Mouse (Mus musculus): ENCODE results near the gene Agpat4. TPM values are rescaled to one million over a fixed set of nuclear protein-coding genes. Genes with fewer than 3 reads are reported as not detected.

The Agpat4 gene
- polyA plus RNA-seq, 1 experiment from 2014 or later = 26.5 TPM

DNA sequence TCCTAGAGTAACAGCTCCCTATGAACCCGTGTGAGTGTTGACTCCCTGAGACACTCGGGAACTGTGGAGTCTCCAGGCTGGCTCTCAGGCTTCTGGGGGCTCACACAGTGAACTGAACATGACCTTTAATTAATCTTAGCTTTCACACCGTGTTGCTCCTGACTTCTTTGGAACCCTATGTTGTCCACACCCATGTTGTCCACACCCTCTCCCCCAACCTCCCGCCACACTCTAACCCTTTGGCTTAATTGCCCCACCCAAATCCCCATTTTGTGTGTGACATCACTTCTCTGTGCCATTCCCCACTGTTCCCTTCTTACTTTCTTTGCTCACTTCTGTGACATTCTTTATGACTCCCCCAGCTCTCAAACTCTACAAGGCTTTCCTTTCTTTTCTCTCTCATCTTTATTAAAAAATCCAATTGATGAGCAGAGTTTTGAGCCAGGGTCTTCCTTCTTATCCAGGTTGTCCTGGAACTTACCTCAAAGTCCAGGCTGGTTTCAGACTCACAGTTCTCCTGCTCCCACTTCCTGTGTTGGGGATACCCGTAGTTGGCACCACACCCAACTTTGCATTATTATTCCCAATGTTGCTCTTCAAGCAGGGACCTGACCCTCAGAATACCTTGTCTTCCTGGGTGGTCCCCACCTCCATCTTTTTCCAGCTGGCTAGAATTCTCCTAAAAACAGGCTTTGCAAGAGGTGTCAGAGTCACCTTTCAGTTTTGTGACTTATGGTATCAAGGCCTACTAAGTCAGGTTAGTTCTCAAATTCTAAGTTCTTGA lies 64.4 kb downstream of the Agpat4 start:
- H3K4me2 ChIP-seq (replicated peaks; ENCODE audit: low read depth, low read length) = no peak overlapping the region
- 66% methylated on average over 5 of the region's 5 CpGs for WGBS
- no peaks in the 10 kb centered on the region for H3K27me3 ChIP-seq (ENCODE audit: control insufficient read depth, insufficient read depth, low read length)

DNA sequence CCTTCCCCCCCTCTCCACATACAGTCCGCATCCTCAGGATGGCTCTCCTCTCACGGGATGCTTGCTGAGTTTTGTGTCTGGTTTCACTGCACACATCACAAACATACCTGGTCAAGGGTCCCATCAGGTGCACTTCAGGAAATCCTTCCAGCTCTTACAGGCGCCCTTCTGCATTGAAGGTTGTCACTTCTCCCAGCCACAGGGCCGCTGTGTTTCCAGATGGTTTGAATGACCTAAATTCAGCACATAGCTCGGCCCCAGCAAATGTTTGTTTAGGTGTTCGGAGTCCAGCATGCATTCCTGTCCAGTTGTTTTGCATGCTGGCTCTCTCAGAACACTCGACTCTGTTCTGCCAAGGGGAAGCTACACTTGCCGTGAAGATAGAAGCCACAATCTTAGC lies 65.8 kb downstream of the Agpat4 start:
- Histone ChIP-seq H3K36me3 (ENCODE audit: control insufficient read depth, insufficient read depth, low read length) (no peaks in the 10 kb centered on the region), H3K4me2 (replicated peaks; ENCODE audit: low read depth, low read length) (no peak overlapping the region), H3K4me1 (ENCODE audit: control insufficient read depth, insufficient read depth, low read length) (peaks cover 5% of the 10 kb centered on the region; the same call in 1 of the 2 replicates), H3K4me3 (ENCODE audit: low read length) (no peak overlapping the region), H3K27ac (ENCODE audit: low read depth, low read length) (no peak overlapping the region), H3K27me3 (ENCODE audit: control insufficient read depth, insufficient read depth, low read length) (no peaks in the 10 kb centered on the region), H3K9me3 (ENCODE audit: control insufficient read depth, low read length) (no peaks in the 10 kb centered on the region), H3K9ac (ENCODE audit: low read depth, low read length) (no peak overlapping the region)
- no peak for ATAC-seq (ENCODE audit: low FRiP score, low TSS enrichment)
- 71% methylated on average over 8 of the region's 8 CpGs for WGBS

More for the DNA sequence above, 64.4 kb downstream of the Agpat4 start:
- H3K36me3 ChIP-seq (ENCODE audit: control insufficient read depth, insufficient read depth, low read length) = no peaks in the 10 kb centered on the region
- H3K9ac ChIP-seq (ENCODE audit: low read depth, low read length) = no peak overlapping the region
- no peak for ATAC-seq (ENCODE audit: low FRiP score, low TSS enrichment)
- H3K9me3 ChIP-seq (ENCODE audit: control insufficient read depth, low read length) = no peaks in the 10 kb centered on the region
- peaks cover 8% of the 10 kb centered on the region; the same call in 1 of the 2 replicates for H3K4me1 ChIP-seq (ENCODE audit: control insufficient read depth, insufficient read depth, low read length)
- H3K27ac ChIP-seq (ENCODE audit: low read depth, low read length) = no peak overlapping the region
- no peak overlapping the region for H3K4me3 ChIP-seq (ENCODE audit: low read length)

DNA sequence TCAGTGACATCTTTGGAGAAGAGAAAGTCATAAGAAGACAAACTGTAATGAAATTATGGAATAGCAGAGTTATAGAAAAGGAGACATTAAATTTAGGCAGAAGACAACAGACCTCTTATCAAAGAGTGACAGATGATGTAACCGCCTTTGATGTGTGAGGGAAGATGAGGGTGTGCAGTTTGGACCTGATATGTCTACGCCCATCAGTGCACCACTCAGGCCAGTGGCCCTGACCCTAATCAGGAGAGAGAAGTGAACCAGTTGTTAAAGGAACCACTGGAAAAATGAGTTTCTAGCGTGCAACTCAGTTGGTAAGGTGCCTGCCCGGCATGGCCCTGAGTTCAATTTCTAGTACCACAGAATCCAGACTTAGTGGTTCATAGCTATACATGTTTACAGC lies 67.4 kb downstream of the Agpat4 start:
- H3K4me2 ChIP-seq (replicated peaks; ENCODE audit: low read depth, low read length) = no peak overlapping the region
- ATAC-seq (ENCODE audit: low FRiP score, low TSS enrichment) = no peak
- no peak overlapping the region for H3K4me3 ChIP-seq (ENCODE audit: low read length)
- no peak overlapping the region for H3K9ac ChIP-seq (ENCODE audit: low read depth, low read length)
- H3K27ac ChIP-seq (ENCODE audit: low read depth, low read length) = no peak overlapping the region
- H3K9me3 ChIP-seq (ENCODE audit: control insufficient read depth, low read length) = no peaks in the 10 kb centered on the region
- H3K27me3 ChIP-seq (ENCODE audit: control insufficient read depth, insufficient read depth, low read length) = no peaks in the 10 kb centered on the region
- H3K4me1 ChIP-seq (ENCODE audit: control insufficient read depth, insufficient read depth, low read length) = peaks cover 5% of the 10 kb centered on the region; the same call in 1 of the 2 replicates
- WGBS = 93% methylated on average over 4 of the region's 4 CpGs
- no peaks in the 10 kb centered on the region for H3K36me3 ChIP-seq (ENCODE audit: control insufficient read depth, insufficient read depth, low read length)

DNA sequence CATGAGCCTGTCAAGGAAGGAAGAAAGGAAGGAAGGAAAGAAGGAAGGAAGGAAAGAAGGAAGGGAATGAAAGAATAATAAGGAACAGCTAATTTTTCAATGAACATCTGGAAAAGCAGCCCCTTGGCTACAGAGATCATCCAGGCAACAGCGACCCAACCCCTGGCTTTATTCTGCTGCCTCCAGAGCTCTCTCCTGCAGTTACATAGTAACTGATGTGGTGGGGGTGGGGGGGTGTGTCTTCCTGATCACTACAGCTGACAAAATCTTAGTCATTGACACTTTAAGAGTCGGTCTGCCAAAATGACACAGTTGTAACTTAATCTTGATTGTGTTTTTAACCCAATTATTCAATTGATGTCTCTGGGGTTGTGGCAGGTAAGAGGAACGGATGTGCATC lies 67.8 kb downstream of the Agpat4 start:
- H3K9ac ChIP-seq (ENCODE audit: low read depth, low read length) = no peak overlapping the region
- no peak overlapping the region for H3K4me2 ChIP-seq (replicated peaks; ENCODE audit: low read depth, low read length)
- H3K4me1 ChIP-seq (ENCODE audit: control insufficient read depth, insufficient read depth, low read length) = peaks cover 5% of the 10 kb centered on the region; the same call in 1 of the 2 replicates
- H3K36me3 ChIP-seq (ENCODE audit: control insufficient read depth, insufficient read depth, low read length) = no peaks in the 10 kb centered on the region
- H3K9me3 ChIP-seq (ENCODE audit: control insufficient read depth, low read length) = no peaks in the 10 kb centered on the region
- no peak overlapping the region for H3K4me3 ChIP-seq (ENCODE audit: low read length)
- ATAC-seq (ENCODE audit: low FRiP score, low TSS enrichment) = no peak
- H3K27ac ChIP-seq (ENCODE audit: low read depth, low read length) = no peak overlapping the region
- 69% methylated on average over 3 of the region's 3 CpGs for WGBS
- H3K27me3 ChIP-seq (ENCODE audit: control insufficient read depth, insufficient read depth, low read length) = no peaks in the 10 kb centered on the region

DNA sequence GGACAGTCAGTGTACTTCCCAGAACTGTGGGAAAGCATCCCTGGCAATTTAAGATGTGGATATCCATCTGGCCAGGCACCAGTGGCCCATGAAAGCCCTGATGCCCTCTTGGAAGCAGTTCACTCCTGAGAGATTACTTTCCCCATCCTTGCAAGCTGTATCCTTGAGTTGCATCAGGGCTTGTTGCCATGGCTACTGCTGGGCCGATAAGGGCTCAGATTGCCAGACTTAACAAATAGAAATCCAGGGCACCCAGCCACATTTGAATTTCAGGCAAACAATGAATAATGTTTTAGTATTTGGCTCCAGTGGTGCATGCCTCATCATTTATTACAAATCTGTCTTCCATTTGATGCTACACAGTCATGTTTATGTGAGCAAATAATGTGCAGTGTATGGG lies 69.3 kb downstream of the Agpat4 start:
- H3K27me3 ChIP-seq (ENCODE audit: control insufficient read depth, insufficient read depth, low read length) = no peaks in the 10 kb centered on the region
- no peaks in the 10 kb centered on the region for H3K36me3 ChIP-seq (ENCODE audit: control insufficient read depth, insufficient read depth, low read length)
- ATAC-seq (ENCODE audit: low FRiP score, low TSS enrichment) = no peak
- WGBS = 50% methylated on average over 1 of the region's 1 CpGs
- H3K9me3 ChIP-seq (ENCODE audit: control insufficient read depth, low read length) = no peaks in the 10 kb centered on the region
- H3K4me1 ChIP-seq (ENCODE audit: control insufficient read depth, insufficient read depth, low read length) = peaks cover 5% of the 10 kb centered on the region; the same call in 1 of the 2 replicates
- H3K9ac ChIP-seq (ENCODE audit: low read depth, low read length) = no peak overlapping the region
- no peak overlapping the region for H3K27ac ChIP-seq (ENCODE audit: low read depth, low read length)
- H3K4me3 ChIP-seq (ENCODE audit: low read length) = no peak overlapping the region
- no peak overlapping the region for H3K4me2 ChIP-seq (replicated peaks; ENCODE audit: low read depth, low read length)

DNA sequence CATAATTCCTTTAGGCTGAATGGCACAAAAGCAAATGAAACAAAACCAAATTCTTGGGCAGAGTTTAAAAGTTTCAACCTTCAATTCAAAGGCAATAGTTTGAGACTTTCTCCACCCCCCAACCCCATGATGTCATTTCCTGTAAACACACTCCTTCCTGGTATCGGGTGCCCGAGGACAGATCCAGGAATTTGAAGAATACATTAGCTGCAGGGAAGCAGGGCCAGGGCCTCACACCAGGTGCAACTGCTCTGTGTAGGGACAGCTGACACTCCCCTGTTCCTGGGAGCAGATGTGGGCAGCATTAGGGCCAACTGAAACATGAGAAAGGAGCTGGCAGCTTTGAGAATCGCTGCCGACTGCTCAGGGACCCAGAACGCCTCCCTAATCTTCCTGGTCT lies 76.6 kb downstream of the Agpat4 start:
- ATAC-seq (ENCODE audit: low FRiP score, low TSS enrichment) = peak; percentile 85
- Histone ChIP-seq H3K27ac (ENCODE audit: low read depth, low read length) (peak overlapping the region; percentile 86), H3K4me1 (ENCODE audit: control insufficient read depth, insufficient read depth, low read length) (peaks cover 21% of the 10 kb centered on the region), H3K27me3 (ENCODE audit: control insufficient read depth, insufficient read depth, low read length) (no peaks in the 10 kb centered on the region), H3K4me3 (ENCODE audit: low read length) (no peak overlapping the region), H3K9ac (ENCODE audit: low read depth, low read length) (no peak overlapping the region), H3K4me2 (replicated peaks; ENCODE audit: low read depth, low read length) (peak overlapping the region; percentile 30), H3K36me3 (ENCODE audit: control insufficient read depth, insufficient read depth, low read length) (no peaks in the 10 kb centered on the region), H3K9me3 (ENCODE audit: control insufficient read depth, low read length) (no peaks in the 10 kb centered on the region)
- 9% methylated on average over 5 of the region's 5 CpGs for WGBS

DNA sequence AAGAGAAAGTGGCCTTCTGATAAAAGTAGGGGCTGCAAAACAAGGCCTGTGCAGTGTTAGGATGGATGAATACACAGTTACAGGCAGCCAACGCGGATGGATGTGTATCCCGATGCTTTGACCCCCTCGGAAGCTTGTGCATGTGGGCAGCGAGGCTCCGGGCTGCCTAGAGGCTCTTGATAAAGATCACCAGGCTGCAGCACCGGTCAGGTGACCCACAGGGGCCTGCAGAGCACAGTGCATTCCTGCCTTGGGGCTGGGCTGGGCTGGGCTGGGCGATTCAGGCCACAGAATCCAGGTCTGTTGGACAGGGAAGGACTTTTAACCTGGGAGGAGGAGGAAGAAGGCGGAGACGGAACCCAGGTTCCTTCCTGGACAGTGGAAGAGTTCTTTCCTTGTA lies 77.1 kb downstream of the Agpat4 start:
- no peaks in the 10 kb centered on the region for H3K36me3 ChIP-seq (ENCODE audit: control insufficient read depth, insufficient read depth, low read length)
- H3K4me3 ChIP-seq (ENCODE audit: low read length) = no peak overlapping the region
- peak overlapping the region; percentile 86 for H3K27ac ChIP-seq (ENCODE audit: low read depth, low read length)
- no peak overlapping the region for H3K9ac ChIP-seq (ENCODE audit: low read depth, low read length)
- peaks cover 21% of the 10 kb centered on the region for H3K4me1 ChIP-seq (ENCODE audit: control insufficient read depth, insufficient read depth, low read length)
- no peaks in the 10 kb centered on the region for H3K27me3 ChIP-seq (ENCODE audit: control insufficient read depth, insufficient read depth, low read length)
- 34% methylated on average over 10 of the region's 10 CpGs for WGBS
- no peaks in the 10 kb centered on the region for H3K9me3 ChIP-seq (ENCODE audit: control insufficient read depth, low read length)
- ATAC-seq (ENCODE audit: low FRiP score, low TSS enrichment) = peak; percentile 77; the same call in 1 of the 2 replicates
- H3K4me2 ChIP-seq (replicated peaks; ENCODE audit: low read depth, low read length) = peak overlapping the region; percentile 30

DNA sequence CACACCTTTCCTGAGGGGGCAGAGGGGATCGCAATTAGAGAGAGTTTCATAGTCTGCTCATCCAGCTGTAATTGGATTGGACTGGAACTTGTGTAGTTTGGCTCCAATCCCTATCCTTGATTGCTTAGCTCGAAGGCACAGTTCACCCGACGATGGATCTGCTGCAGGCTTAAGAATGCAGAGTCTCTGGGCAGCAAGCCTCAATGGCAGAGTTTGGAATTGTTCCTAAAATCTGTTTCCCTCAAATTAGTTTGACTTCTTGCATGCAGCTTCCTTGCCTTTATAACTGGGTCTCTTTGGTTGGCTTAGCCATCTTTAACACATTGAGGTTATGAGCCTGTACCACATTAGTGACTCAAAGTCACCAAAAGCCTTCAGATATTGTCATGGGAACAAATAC lies 81.4 kb downstream of the Agpat4 start:
- H3K36me3 ChIP-seq (ENCODE audit: control insufficient read depth, insufficient read depth, low read length) = no peaks in the 10 kb centered on the region
- H3K4me3 ChIP-seq (ENCODE audit: low read length) = no peak overlapping the region
- H3K4me2 ChIP-seq (replicated peaks; ENCODE audit: low read depth, low read length) = no peak overlapping the region
- WGBS = 85% methylated on average over 4 of the region's 4 CpGs
- no peaks in the 10 kb centered on the region for H3K27me3 ChIP-seq (ENCODE audit: control insufficient read depth, insufficient read depth, low read length)
- peaks cover 16% of the 10 kb centered on the region; the same call in 1 of the 2 replicates for H3K4me1 ChIP-seq (ENCODE audit: control insufficient read depth, insufficient read depth, low read length)
- no peak overlapping the region for H3K9ac ChIP-seq (ENCODE audit: low read depth, low read length)
- H3K9me3 ChIP-seq (ENCODE audit: control insufficient read depth, low read length) = no peaks in the 10 kb centered on the region
- H3K27ac ChIP-seq (ENCODE audit: low read depth, low read length) = no peak overlapping the region
- ATAC-seq (ENCODE audit: low FRiP score, low TSS enrichment) = no peak

DNA sequence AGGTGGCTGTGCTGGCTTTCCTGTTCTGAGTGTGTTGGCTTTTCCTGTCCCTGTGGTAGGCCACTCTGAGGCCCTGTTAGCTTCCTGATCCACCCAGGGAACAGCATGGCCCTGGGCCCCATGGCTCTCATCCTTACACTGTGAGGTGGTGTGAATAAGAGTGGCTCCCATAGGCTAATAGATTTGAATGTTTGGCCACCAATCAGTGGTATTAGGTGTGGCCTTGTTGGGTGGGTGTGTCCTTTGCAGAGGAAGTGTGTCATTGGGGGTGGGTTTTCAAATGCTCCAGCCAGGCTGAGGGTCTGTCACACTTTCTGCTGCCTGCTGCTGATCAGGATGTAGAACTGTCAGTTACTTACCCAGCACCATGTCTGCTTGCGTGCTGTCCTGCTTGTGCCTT lies 82.6 kb downstream of the Agpat4 start:
- Histone ChIP-seq H3K4me1 (ENCODE audit: control insufficient read depth, insufficient read depth, low read length) (peaks cover 18% of the 10 kb centered on the region), H3K4me3 (ENCODE audit: low read length) (no peak overlapping the region), H3K9me3 (ENCODE audit: control insufficient read depth, low read length) (no peaks in the 10 kb centered on the region), H3K4me2 (replicated peaks; ENCODE audit: low read depth, low read length) (no peak overlapping the region), H3K9ac (ENCODE audit: low read depth, low read length) (no peak overlapping the region), H3K27me3 (ENCODE audit: control insufficient read depth, insufficient read depth, low read length) (no peaks in the 10 kb centered on the region), H3K27ac (ENCODE audit: low read depth, low read length) (no peak overlapping the region), H3K36me3 (ENCODE audit: control insufficient read depth, insufficient read depth, low read length) (no peaks in the 10 kb centered on the region)
- ATAC-seq (ENCODE audit: low FRiP score, low TSS enrichment) = no peak
- 90% methylated on average over 1 of the region's 1 CpGs for WGBS

All from kidney, embryonic 14.5 days (tissue).